Mouse (Mus musculus): Measurements from ENCODE around the gene Shmt2. TPM values are rescaled to one million over a fixed set of nuclear protein-coding genes. Genes with fewer than 3 reads are reported as not detected.

Gene Shmt2
- polyA plus RNA-seq, 1 experiment from 2014 or later, result 70.4 TPM

DNA sequence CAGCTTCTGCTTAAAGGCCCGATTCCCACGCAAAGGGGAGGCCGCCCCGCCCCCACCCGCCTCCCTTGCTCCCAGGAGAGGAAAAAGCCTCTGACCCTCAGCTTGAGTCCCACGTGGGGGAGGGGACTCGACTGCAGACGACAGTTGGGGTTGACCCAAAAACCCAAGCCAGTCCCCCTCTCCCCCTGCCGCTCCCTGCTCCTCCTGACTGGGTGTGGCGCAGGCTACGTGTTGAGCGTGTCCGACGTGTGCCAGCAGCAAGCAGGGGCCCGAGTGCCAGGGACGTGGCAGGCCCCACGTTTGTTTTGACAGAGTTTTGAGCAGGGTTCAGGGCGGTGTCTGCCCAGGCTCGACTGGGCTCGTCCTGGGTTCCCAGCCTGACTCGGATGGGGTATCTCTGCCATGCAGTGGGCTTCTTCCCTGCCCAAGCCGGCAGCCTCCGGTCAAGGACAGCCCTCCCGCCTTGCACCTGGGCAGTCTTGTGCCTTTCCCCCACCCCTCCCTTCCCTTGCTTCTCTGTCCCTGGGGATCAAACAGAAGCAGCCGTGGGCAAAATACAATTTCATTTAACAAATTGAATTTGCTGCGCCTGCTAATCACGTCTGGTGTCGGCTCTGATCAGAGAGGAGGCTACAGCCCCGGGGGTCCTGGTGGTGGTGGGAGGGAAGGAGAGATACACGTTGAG is 5.5 kb downstream of the Shmt2 start:
- Histone ChIP-seq H3K9ac (ENCODE audit: low read depth, low read length) (peak overlapping the region; percentile 42; the same call in 1 of the 2 replicates), H3K27me3 (ENCODE audit: control insufficient read depth, insufficient read depth, low read length) (peaks cover 25% of the 10 kb centered on the region), H3K4me3 (ENCODE audit: low read depth, low read length) (no peak overlapping the region), H3K4me2 (replicated peaks; ENCODE audit: low read depth, low read length) (peak overlapping the region; percentile 31), H3K36me3 (ENCODE audit: control insufficient read depth, insufficient read depth, low read length) (peaks cover 3% of the 10 kb centered on the region; the same call in 1 of the 2 replicates), H3K27ac (ENCODE audit: low read depth, low read length) (peak overlapping the region; percentile 36; the same call in 1 of the 2 replicates), H3K4me1 (replicated peaks; ENCODE audit: control insufficient read depth, insufficient read depth, low read length) (peaks cover 38% of the 10 kb centered on the region), H3K9me3 (ENCODE audit: control insufficient read depth, low read length) (no peaks in the 10 kb centered on the region)
- DNase-seq (ENCODE audit: low spot score) (peak; percentile 69), ATAC-seq (ENCODE audit: low FRiP score) (no peak)
- WGBS, result 3% methylated on average over 30 of the region's 30 CpGs

DNA sequence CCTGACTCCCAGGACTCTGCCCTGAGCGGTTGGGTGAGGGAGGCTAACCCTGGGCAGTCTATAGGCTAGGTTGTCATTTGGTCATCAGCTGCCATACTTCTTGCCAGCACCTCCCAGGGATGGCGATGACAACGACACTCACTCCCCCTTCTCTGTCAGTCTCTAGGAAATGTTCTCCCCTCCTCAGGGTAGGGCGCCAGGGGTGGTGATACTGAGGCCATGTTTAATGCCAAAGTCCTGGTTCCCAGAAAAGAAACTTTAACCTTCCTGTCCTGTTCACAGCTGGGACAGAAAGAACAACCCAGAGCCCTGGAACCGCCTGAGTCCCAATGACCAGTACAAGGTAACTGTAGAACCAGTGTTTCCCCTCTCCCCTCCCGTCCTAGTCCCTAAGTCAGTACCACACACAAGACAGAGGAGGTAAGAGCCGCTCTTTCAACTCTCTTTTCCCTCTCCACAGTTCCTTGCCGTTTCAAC is 6.2 kb downstream of the Shmt2 start:
- H3K4me2 ChIP-seq (replicated peaks; ENCODE audit: low read depth, low read length), result peak overlapping the region; percentile 31; the same call in 1 of the 2 replicates
- H3K9me3 ChIP-seq (ENCODE audit: control insufficient read depth, low read length), result no peaks in the 10 kb centered on the region
- H3K4me1 ChIP-seq (replicated peaks; ENCODE audit: control insufficient read depth, insufficient read depth, low read length), result peaks cover 36% of the 10 kb centered on the region
- DNase-seq (ENCODE audit: low spot score) (peak; percentile 30), ATAC-seq (ENCODE audit: low FRiP score) (no peak)
- 0 out of 2 replicates have a peak overlapping the region, but pooled peaks have one; percentile 36 for H3K27ac ChIP-seq (ENCODE audit: low read depth, low read length)
- peaks cover 3% of the 10 kb centered on the region; the same call in 1 of the 2 replicates for H3K36me3 ChIP-seq (ENCODE audit: control insufficient read depth, insufficient read depth, low read length)
- peaks cover 30% of the 10 kb centered on the region for H3K27me3 ChIP-seq (ENCODE audit: control insufficient read depth, insufficient read depth, low read length)
- 18% methylated on average over 8 of the region's 8 CpGs for WGBS
- no peak overlapping the region; the same call in 1 of the 2 replicates for H3K9ac ChIP-seq (ENCODE audit: low read depth, low read length)
- no peak overlapping the region for H3K4me3 ChIP-seq (ENCODE audit: low read depth, low read length)

GRCm38 (mm10) chr10:127515271-127515982 is 6.8 kb downstream of the Shmt2 start:
- Histone ChIP-seq H3K27me3 (ENCODE audit: control insufficient read depth, insufficient read depth, low read length) (peaks cover 34% of the 10 kb centered on the region), H3K9me3 (ENCODE audit: control insufficient read depth, low read length) (no peaks in the 10 kb centered on the region), H3K36me3 (ENCODE audit: control insufficient read depth, insufficient read depth, low read length) (peaks cover 3% of the 10 kb centered on the region; the same call in 1 of the 2 replicates), H3K4me3 (ENCODE audit: low read depth, low read length) (no peak overlapping the region), H3K4me2 (replicated peaks; ENCODE audit: low read depth, low read length) (no peak overlapping the region), H3K9ac (ENCODE audit: low read depth, low read length) (no peak overlapping the region), H3K27ac (ENCODE audit: low read depth, low read length) (no peak overlapping the region), H3K4me1 (replicated peaks; ENCODE audit: control insufficient read depth, insufficient read depth, low read length) (peaks cover 39% of the 10 kb centered on the region)
- 28% methylated on average over 9 of the region's 9 CpGs for whole genome bisulfite sequencing
- ATAC-seq (ENCODE audit: low FRiP score) (no peak), DNase-seq (ENCODE audit: low spot score) (peak; percentile 39)

GRCm38 (mm10) chr10:127514764-127515163 is 7.5 kb downstream of the Shmt2 start, which contains the start of gene Ndufa4l2:
TSS of gene Ndufa4l2 (plus strand) at chr10:127514967.
- Histone ChIP-seq H3K27ac (ENCODE audit: low read depth, low read length) (peak within 1 kb of the TSS; percentile 90; the same call in 1 of the 2 replicates), H3K4me3 (ENCODE audit: low read depth, low read length) (no peak within 1 kb of the TSS), H3K4me1 (replicated peaks; ENCODE audit: control insufficient read depth, insufficient read depth, low read length) (peaks cover 43% of the 10 kb centered on the region)

GRCm38 (mm10) chr10:127514111-127514698 is 8.0 kb downstream of the Shmt2 start:
- Histone ChIP-seq H3K36me3 (ENCODE audit: control insufficient read depth, insufficient read depth, low read length) (peaks cover 3% of the 10 kb centered on the region; the same call in 1 of the 2 replicates), H3K4me2 (replicated peaks; ENCODE audit: low read depth, low read length) (peak overlapping the region; percentile 4), H3K4me3 (ENCODE audit: low read depth, low read length) (no peak overlapping the region), H3K9ac (ENCODE audit: low read depth, low read length) (no peak overlapping the region), H3K4me1 (replicated peaks; ENCODE audit: control insufficient read depth, insufficient read depth, low read length) (peaks cover 48% of the 10 kb centered on the region), H3K27me3 (ENCODE audit: control insufficient read depth, insufficient read depth, low read length) (peaks cover 45% of the 10 kb centered on the region), H3K9me3 (ENCODE audit: control insufficient read depth, low read length) (no peaks in the 10 kb centered on the region), H3K27ac (ENCODE audit: low read depth, low read length) (peak overlapping the region; percentile 90; the same call in 1 of the 2 replicates)
- WGBS, result 14% methylated on average over 13 of the region's 13 CpGs
- DNase-seq (ENCODE audit: low spot score), result peak; percentile 31
- ATAC-seq (ENCODE audit: low FRiP score), result no peak

More at GRCm38 (mm10) chr10:127514764-127515163, 7.5 kb downstream of the Shmt2 start, which contains the start of gene Ndufa4l2:
- DNase-seq (ENCODE audit: low spot score) (no peak), ATAC-seq (ENCODE audit: low FRiP score) (no peak)
- peaks cover 3% of the 10 kb centered on the region; the same call in 1 of the 2 replicates for H3K36me3 ChIP-seq (ENCODE audit: control insufficient read depth, insufficient read depth, low read length)
- H3K27me3 ChIP-seq (ENCODE audit: control insufficient read depth, insufficient read depth, low read length), result peaks cover 41% of the 10 kb centered on the region
- H3K9ac ChIP-seq (ENCODE audit: low read depth, low read length), result no peak within 1 kb of the TSS
- WGBS, result 8% methylated on average over 6 of the region's 6 CpGs
- peak within 1 kb of the TSS; percentile 4 for H3K4me2 ChIP-seq (replicated peaks; ENCODE audit: low read depth, low read length)
- H3K9me3 ChIP-seq (ENCODE audit: control insufficient read depth, low read length), result no peaks in the 10 kb centered on the region

- H3K9me3 ChIP-seq (ENCODE audit: control insufficient read depth, low read length), result no peaks in the 10 kb centered on the region
- DNase-seq (ENCODE audit: low spot score) (peak; percentile 70), ATAC-seq (ENCODE audit: low FRiP score) (peak; percentile 38)
- H3K4me2 ChIP-seq (replicated peaks; ENCODE audit: low read depth, low read length), result peak overlapping the region; percentile 29
- H3K36me3 ChIP-seq (ENCODE audit: control insufficient read depth, insufficient read depth, low read length), result peaks cover 3% of the 10 kb centered on the region; the same call in 1 of the 2 replicates
- H3K9ac ChIP-seq (ENCODE audit: low read depth, low read length), result peak overlapping the region; percentile 5; the same call in 1 of the 2 replicates
- peaks cover 46% of the 10 kb centered on the region for H3K27me3 ChIP-seq (ENCODE audit: control insufficient read depth, insufficient read depth, low read length)
- H3K4me1 ChIP-seq (replicated peaks; ENCODE audit: control insufficient read depth, insufficient read depth, low read length), result peaks cover 50% of the 10 kb centered on the region
- under 1% methylated on average over 16 of the region's 16 CpGs for whole genome bisulfite sequencing
- no peak overlapping the region for H3K4me3 ChIP-seq (ENCODE audit: low read depth, low read length)
- H3K27ac ChIP-seq (ENCODE audit: low read depth, low read length), result peak overlapping the region; percentile 90
Observed at GRCm38 (mm10) chr10:127513501-127514091, 8.6 kb downstream of the Shmt2 start.

- H3K4me2 ChIP-seq (replicated peaks; ENCODE audit: low read depth, low read length), result peak overlapping the region; percentile 56
- peak overlapping the region; percentile 35 for H3K9ac ChIP-seq (ENCODE audit: low read depth, low read length)
- H3K4me1 ChIP-seq (replicated peaks; ENCODE audit: control insufficient read depth, insufficient read depth, low read length), result peaks cover 55% of the 10 kb centered on the region
- H3K36me3 ChIP-seq (ENCODE audit: control insufficient read depth, insufficient read depth, low read length), result no peaks in the 10 kb centered on the region; the same call in 1 of the 2 replicates
- ATAC-seq (ENCODE audit: low FRiP score) (peak; percentile 45), DNase-seq (ENCODE audit: low spot score) (peak; percentile 97)
- peaks cover 49% of the 10 kb centered on the region for H3K27me3 ChIP-seq (ENCODE audit: control insufficient read depth, insufficient read depth, low read length)
- under 1% methylated on average over 27 of the region's 27 CpGs for WGBS
- no peaks in the 10 kb centered on the region for H3K9me3 ChIP-seq (ENCODE audit: control insufficient read depth, low read length)
- peak overlapping the region; percentile 90 for H3K27ac ChIP-seq (ENCODE audit: low read depth, low read length)
- H3K4me3 ChIP-seq (ENCODE audit: low read depth, low read length), result 0 out of 2 replicates have a peak overlapping the region, but pooled peaks have one; percentile 26
Observed at GRCm38 (mm10) chr10:127512813-127513212, 9.4 kb downstream of the Shmt2 start.

DNA sequence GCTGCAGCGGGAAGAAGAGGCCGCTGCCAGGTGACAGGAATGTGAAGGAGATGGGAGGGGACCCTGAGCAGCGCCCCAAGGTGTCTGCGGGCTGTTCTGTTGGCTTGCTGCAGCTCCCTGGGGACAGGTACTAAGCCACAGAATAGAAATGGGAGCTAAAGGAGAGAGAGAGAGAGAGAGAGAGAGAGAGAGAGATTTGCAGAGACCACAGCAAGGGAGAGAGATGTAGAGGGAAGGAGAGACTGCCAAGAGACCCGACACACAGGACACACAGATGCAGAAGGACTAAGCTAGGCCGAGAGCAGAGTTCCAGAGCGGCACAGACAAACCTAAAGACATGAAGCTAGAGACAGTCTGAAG is 10.0 kb downstream of the Shmt2 start:
- H3K4me1 ChIP-seq (replicated peaks; ENCODE audit: control insufficient read depth, insufficient read depth, low read length), result peaks cover 55% of the 10 kb centered on the region
- peak overlapping the region; percentile 35 for H3K9ac ChIP-seq (ENCODE audit: low read depth, low read length)
- ATAC-seq (ENCODE audit: low FRiP score) (no peak), DNase-seq (ENCODE audit: low spot score) (no peak)
- H3K27me3 ChIP-seq (ENCODE audit: control insufficient read depth, insufficient read depth, low read length), result peaks cover 50% of the 10 kb centered on the region
- peak overlapping the region; percentile 56 for H3K4me2 ChIP-seq (replicated peaks; ENCODE audit: low read depth, low read length)
- no peaks in the 10 kb centered on the region for H3K36me3 ChIP-seq (ENCODE audit: control insufficient read depth, insufficient read depth, low read length)
- H3K4me3 ChIP-seq (ENCODE audit: low read depth, low read length), result peak overlapping the region; percentile 26
- H3K9me3 ChIP-seq (ENCODE audit: control insufficient read depth, low read length), result no peaks in the 10 kb centered on the region
- WGBS, result 5% methylated on average over 7 of the region's 7 CpGs
- H3K27ac ChIP-seq (ENCODE audit: low read depth, low read length), result peak overlapping the region; percentile 90

Data from hindbrain, embryonic 11.5 days (tissue).